Mouse (Mus musculus): Measurements from ENCODE around the gene Gpr35. TPM values are rescaled to one million over a fixed set of nuclear protein-coding genes. Genes with fewer than 3 reads are reported as not detected.

The Gpr35 gene
- polyA plus RNA-seq, 1 experiment from 2014 or later, result 0.09 TPM

- peaks cover 24% of the 10 kb centered on the region for H3K4me1 ChIP-seq (ENCODE audit: control insufficient read depth, insufficient read depth, low read length)
- 1% methylated on average over 36 of the region's 57 CpGs for whole genome bisulfite sequencing (ENCODE audit: insufficient replicate concordance)
Measured at GRCm38 (mm10) chr1:92910239-92910885, 40.3 kb upstream of the Gpr35 start, which contains the start of gene Rnpepl1. Gene Rnpepl1 (plus strand): TSS chr1:92910783.

GRCm38 (mm10) chr1:92910925-92911720 is 39.5 kb upstream of the Gpr35 start:
- Histone ChIP-seq H3K9ac (ENCODE audit: low read depth, low read length) (peak overlapping the region; percentile 87), H3K9me3 (replicated peaks; ENCODE audit: control insufficient read depth, low read length) (no peaks in the 10 kb centered on the region), H3K4me1 (ENCODE audit: control insufficient read depth, insufficient read depth, low read length) (peaks cover 24% of the 10 kb centered on the region), H3K27me3 (ENCODE audit: control insufficient read depth, insufficient read depth, low read length) (no peaks in the 10 kb centered on the region), H3K4me2 (peak overlapping the region; percentile 98), H3K4me3 (ENCODE audit: low read depth, low read length) (peak overlapping the region; percentile 74), H3K27ac (ENCODE audit: low read depth, low read length) (peak overlapping the region; percentile 82), H3K36me3 (ENCODE audit: control insufficient read depth, insufficient read depth, low read length) (peaks cover 9% of the 10 kb centered on the region)
- ATAC-seq (replicated peaks; ENCODE audit: insufficient number of reproducible peaks, low FRiP score, low TSS enrichment), result peak; percentile 47
- 2% methylated on average over 52 of the region's 85 CpGs for WGBS (ENCODE audit: insufficient replicate concordance)

More at GRCm38 (mm10) chr1:92910239-92910885, 40.3 kb upstream of the Gpr35 start, which contains the start of gene Rnpepl1:
- Histone ChIP-seq H3K9me3 (replicated peaks; ENCODE audit: control insufficient read depth, low read length) (no peaks in the 10 kb centered on the region), H3K9ac (ENCODE audit: low read depth, low read length) (peak within 1 kb of the TSS; percentile 87), H3K4me2 (peak within 1 kb of the TSS; percentile 98), H3K36me3 (ENCODE audit: control insufficient read depth, insufficient read depth, low read length) (peaks cover 2% of the 10 kb centered on the region; the same call in 1 of the 2 replicates), H3K27me3 (ENCODE audit: control insufficient read depth, insufficient read depth, low read length) (no peaks in the 10 kb centered on the region), H3K27ac (ENCODE audit: low read depth, low read length) (peak within 1 kb of the TSS; percentile 82), H3K4me3 (ENCODE audit: low read depth, low read length) (peak within 1 kb of the TSS; percentile 74)
- ATAC-seq (replicated peaks; ENCODE audit: insufficient number of reproducible peaks, low FRiP score, low TSS enrichment), result peak; percentile 66

- Histone ChIP-seq H3K4me3 (ENCODE audit: low read depth, low read length) (peak overlapping the region; percentile 74), H3K4me1 (ENCODE audit: control insufficient read depth, insufficient read depth, low read length) (peaks cover 24% of the 10 kb centered on the region), H3K27ac (ENCODE audit: low read depth, low read length) (0 out of 2 replicates have a peak overlapping the region, but pooled peaks have one; percentile 82), H3K27me3 (ENCODE audit: control insufficient read depth, insufficient read depth, low read length) (no peaks in the 10 kb centered on the region), H3K9me3 (replicated peaks; ENCODE audit: control insufficient read depth, low read length) (no peaks in the 10 kb centered on the region), H3K4me2 (peak overlapping the region; percentile 98), H3K9ac (ENCODE audit: low read depth, low read length) (peak overlapping the region; percentile 87), H3K36me3 (ENCODE audit: control insufficient read depth, insufficient read depth, low read length) (peaks cover 9% of the 10 kb centered on the region)
- 44% methylated on average over 8 of the region's 8 CpGs for WGBS (ENCODE audit: insufficient replicate concordance)
- no peak for ATAC-seq (replicated peaks; ENCODE audit: insufficient number of reproducible peaks, low FRiP score, low TSS enrichment)
Measured at GRCm38 (mm10) chr1:92911721-92912138, 38.9 kb upstream of the Gpr35 start.

GRCm38 (mm10) chr1:92912286-92912685 is 38.4 kb upstream of the Gpr35 start:
- no peaks in the 10 kb centered on the region for H3K9me3 ChIP-seq (replicated peaks; ENCODE audit: control insufficient read depth, low read length)
- H3K4me2 ChIP-seq, result peak overlapping the region; percentile 98
- WGBS (ENCODE audit: insufficient replicate concordance), result 60% methylated on average over 1 of the region's 1 CpGs
- H3K36me3 ChIP-seq (ENCODE audit: control insufficient read depth, insufficient read depth, low read length), result peaks cover 9% of the 10 kb centered on the region
- no peaks in the 10 kb centered on the region for H3K27me3 ChIP-seq (ENCODE audit: control insufficient read depth, insufficient read depth, low read length)
- no peak overlapping the region for H3K27ac ChIP-seq (ENCODE audit: low read depth, low read length)
- ATAC-seq (replicated peaks; ENCODE audit: insufficient number of reproducible peaks, low FRiP score, low TSS enrichment), result no peak
- H3K4me1 ChIP-seq (ENCODE audit: control insufficient read depth, insufficient read depth, low read length), result peaks cover 24% of the 10 kb centered on the region
- no peak overlapping the region; the same call in 1 of the 2 replicates for H3K9ac ChIP-seq (ENCODE audit: low read depth, low read length)
- peak overlapping the region; percentile 74; the same call in 1 of the 2 replicates for H3K4me3 ChIP-seq (ENCODE audit: low read depth, low read length)

- H3K4me3 ChIP-seq (ENCODE audit: low read depth, low read length), result no peak overlapping the region
- H3K36me3 ChIP-seq (ENCODE audit: control insufficient read depth, insufficient read depth, low read length), result peaks cover 17% of the 10 kb centered on the region
- H3K27ac ChIP-seq (ENCODE audit: low read depth, low read length), result no peak overlapping the region
- H3K9ac ChIP-seq (ENCODE audit: low read depth, low read length), result no peak overlapping the region
- H3K4me2 ChIP-seq, result no peak overlapping the region
- no peak for ATAC-seq (replicated peaks; ENCODE audit: insufficient number of reproducible peaks, low FRiP score, low TSS enrichment)
- peaks cover 20% of the 10 kb centered on the region for H3K4me1 ChIP-seq (ENCODE audit: control insufficient read depth, insufficient read depth, low read length)
- H3K9me3 ChIP-seq (replicated peaks; ENCODE audit: control insufficient read depth, low read length), result no peaks in the 10 kb centered on the region
- no peaks in the 10 kb centered on the region for H3K27me3 ChIP-seq (ENCODE audit: control insufficient read depth, insufficient read depth, low read length)
- whole genome bisulfite sequencing (ENCODE audit: insufficient replicate concordance), result 61% methylated on average over 4 of the region's 4 CpGs
Measured at GRCm38 (mm10) chr1:92914239-92914638, 36.4 kb upstream of the Gpr35 start.

GRCm38 (mm10) chr1:92914993-92915392 is 35.7 kb upstream of the Gpr35 start:
- no peaks in the 10 kb centered on the region for H3K27me3 ChIP-seq (ENCODE audit: control insufficient read depth, insufficient read depth, low read length)
- H3K4me3 ChIP-seq (ENCODE audit: low read depth, low read length), result no peak overlapping the region
- H3K9ac ChIP-seq (ENCODE audit: low read depth, low read length), result no peak overlapping the region
- H3K36me3 ChIP-seq (ENCODE audit: control insufficient read depth, insufficient read depth, low read length), result peaks cover 24% of the 10 kb centered on the region
- no peaks in the 10 kb centered on the region for H3K9me3 ChIP-seq (replicated peaks; ENCODE audit: control insufficient read depth, low read length)
- peaks cover 16% of the 10 kb centered on the region for H3K4me1 ChIP-seq (ENCODE audit: control insufficient read depth, insufficient read depth, low read length)
- no peak for ATAC-seq (replicated peaks; ENCODE audit: insufficient number of reproducible peaks, low FRiP score, low TSS enrichment)
- WGBS (ENCODE audit: insufficient replicate concordance), result 92% methylated on average over 11 of the region's 11 CpGs
- no peak overlapping the region for H3K27ac ChIP-seq (ENCODE audit: low read depth, low read length)
- H3K4me2 ChIP-seq, result no peak overlapping the region

- 91% methylated on average over 9 of the region's 9 CpGs for WGBS (ENCODE audit: insufficient replicate concordance)
Measured at GRCm38 (mm10) chr1:92916725-92917124, 33.9 kb upstream of the Gpr35 start.

GRCm38 (mm10) chr1:92919151-92919550 is 31.5 kb upstream of the Gpr35 start:
- 94% methylated on average over 11 of the region's 11 CpGs for WGBS (ENCODE audit: insufficient replicate concordance)
- Histone ChIP-seq H3K27me3 (ENCODE audit: control insufficient read depth, insufficient read depth, low read length) (no peaks in the 10 kb centered on the region), H3K4me3 (ENCODE audit: low read depth, low read length) (no peak overlapping the region)

More at GRCm38 (mm10) chr1:92916725-92917124, 33.9 kb upstream of the Gpr35 start:
- Histone ChIP-seq H3K4me3 (ENCODE audit: low read depth, low read length) (no peak overlapping the region), H3K36me3 (ENCODE audit: control insufficient read depth, insufficient read depth, low read length) (peaks cover 26% of the 10 kb centered on the region), H3K4me1 (ENCODE audit: control insufficient read depth, insufficient read depth, low read length) (peaks cover 8% of the 10 kb centered on the region), H3K27me3 (ENCODE audit: control insufficient read depth, insufficient read depth, low read length) (no peaks in the 10 kb centered on the region), H3K27ac (ENCODE audit: low read depth, low read length) (no peak overlapping the region), H3K4me2 (no peak overlapping the region), H3K9ac (ENCODE audit: low read depth, low read length) (no peak overlapping the region), H3K9me3 (replicated peaks; ENCODE audit: control insufficient read depth, low read length) (no peaks in the 10 kb centered on the region)
- ATAC-seq (replicated peaks; ENCODE audit: insufficient number of reproducible peaks, low FRiP score, low TSS enrichment), result no peak

More at GRCm38 (mm10) chr1:92919151-92919550, 31.5 kb upstream of the Gpr35 start:
- Histone ChIP-seq H3K4me1 (ENCODE audit: control insufficient read depth, insufficient read depth, low read length) (no peaks in the 10 kb centered on the region), H3K4me2 (no peak overlapping the region), H3K9ac (ENCODE audit: low read depth, low read length) (no peak overlapping the region), H3K36me3 (ENCODE audit: control insufficient read depth, insufficient read depth, low read length) (peaks cover 26% of the 10 kb centered on the region), H3K27ac (ENCODE audit: low read depth, low read length) (no peak overlapping the region), H3K9me3 (replicated peaks; ENCODE audit: control insufficient read depth, low read length) (no peaks in the 10 kb centered on the region)
- ATAC-seq (replicated peaks; ENCODE audit: insufficient number of reproducible peaks, low FRiP score, low TSS enrichment), result no peak
